Mouse (Mus musculus) limb, embryonic 11.5 days (tissue): Measurements from ENCODE around the gene Rab10. TPM values are rescaled to one million over a fixed set of nuclear protein-coding genes. Genes with fewer than 3 reads are reported as not detected.

Experiments
- ATAC-seq: fragments of 200-750 bp; cut with Nextera tagmentation; 2 replicates; pipeline ENCODE4 v1.8.0; 2017; ENCODE audit warnings: low read depth; ENCODE audit not compliant: insufficient number of reproducible peaks, low FRiP score, low TSS enrichment
- DNase-seq: peaks from one replicate; pipeline ENCODE4 v3.0.0-alpha.2; 2015; ENCODE audit warnings: low spot score
- H3K27ac ChIP-seq: fragments of 300-500 bp; sonication (generic); replicated peaks from 2 replicates; pipeline ENCODE4 v1.5.1; 2014; ENCODE audit warnings: low read depth, mild to moderate bottlenecking, low read length
- H3K27me3 ChIP-seq: fragments of 300-500 bp; sonication (generic); 2 replicates; pipeline ENCODE4 v1.6.1; 2014; ENCODE audit warnings: mild to moderate bottlenecking, low read length, mixed read lengths; ENCODE audit not compliant: control insufficient read depth, insufficient read depth
- H3K36me3 ChIP-seq: fragments of 300-500 bp; sonication (generic); 2 replicates; pipeline ENCODE4 v1.6.1; 2014; ENCODE audit warnings: mild to moderate bottlenecking, low read length, moderate library complexity, mixed read lengths; ENCODE audit not compliant: control insufficient read depth, insufficient read depth
- H3K4me1 ChIP-seq: fragments of 300-500 bp; sonication (generic); 2 replicates; pipeline ENCODE4 v1.6.1; 2014; ENCODE audit warnings: low read length, mixed read lengths; ENCODE audit not compliant: control insufficient read depth, insufficient read depth
- H3K4me2 ChIP-seq: fragments of 300-500 bp; sonication (generic); 2 replicates; pipeline ENCODE4 v1.6.1; 2014; ENCODE audit warnings: low read depth, mild to moderate bottlenecking, moderate library complexity; ENCODE audit not compliant: severe bottlenecking
- H3K4me3 ChIP-seq: fragments of 300-500 bp; sonication (generic); 2 replicates; pipeline ENCODE4 v1.5.1; 2014; ENCODE audit warnings: low read depth, low read length
- H3K9ac ChIP-seq: fragments of 300-500 bp; sonication (generic); 2 replicates; pipeline ENCODE4 v1.6.1; 2014; ENCODE audit warnings: mild to moderate bottlenecking, low read length
- H3K9me3 ChIP-seq: fragments of 300-500 bp; sonication (generic); 2 replicates; pipeline ENCODE4 v1.6.1; 2016; ENCODE audit warnings: low read length; ENCODE audit not compliant: control insufficient read depth
- WGBS: fragments of 180-500 bp; shearing (Covaris S2); extraction: QIAGEN DNeasy Blood & Tissue Kit; methylation state at CpG from one replicate; pipeline ENCODE4 v1.1.7; 2014; 5-methylcytosine and 5-hydroxymethylcytosine counted together
- polyA plus RNA-seq: library from polyadenylated mRNA; unstranded; fragments of >200 nt; fragmentation: Nextera tagmentation; extraction: Ambion mirVana; gene quantifications from 2 replicates; pipeline ENCODE4 v1.2.1, GENCODE M21; 2014

Rab10 gene
- 83.3 and 87.3 TPM in 2 replicates for polyA plus RNA-seq

GRCm38 (mm10) chr12:3309391-3310320, at the start of gene Rab10:
Rab10 (minus strand) TSS chr12:3309969.
- WGBS = 0% methylated on average over 92 of the region's 111 CpGs
- H3K27ac ChIP-seq = peak within 1 kb of the TSS; percentile 89

GRCm38 (mm10) chr12:3359302-3359701, 49.5 kb upstream of the Rab10 start:
- WGBS = 36% methylated on average over 3 of the region's 3 CpGs
- no peaks in the 10 kb centered on the region for H3K4me1 ChIP-seq
- H3K9me3 ChIP-seq = no peaks in the 10 kb centered on the region
- H3K27me3 ChIP-seq = no peaks in the 10 kb centered on the region
- no peak overlapping the region for H3K4me3 ChIP-seq
- ATAC-seq = no peak
- H3K27ac ChIP-seq = no peak overlapping the region
- DNase-seq = peak; percentile 81
- H3K9ac ChIP-seq = no peak overlapping the region
- no peaks in the 10 kb centered on the region for H3K36me3 ChIP-seq
- no peak overlapping the region for H3K4me2 ChIP-seq

More at GRCm38 (mm10) chr12:3309391-3310320, at the start of gene Rab10:
- Histone ChIP-seq H3K36me3 (no peaks in the 10 kb centered on the region; the same call in 1 of the 2 replicates), H3K9me3 (no peaks in the 10 kb centered on the region; the same call in 1 of the 2 replicates), H3K4me3 (peak within 1 kb of the TSS; percentile 95), H3K4me2 (peak within 1 kb of the TSS; percentile 74), H3K9ac (peak within 1 kb of the TSS; percentile 81), H3K27me3 (no peaks in the 10 kb centered on the region), H3K4me1 (peaks cover 4% of the 10 kb centered on the region; the same call in 1 of the 2 replicates)
- peak; percentile 98 for ATAC-seq
- peak; percentile 98 for DNase-seq

GRCm38 (mm10) chr12:3356824-3357223, 47.1 kb upstream of the Rab10 start:
- Histone ChIP-seq H3K27me3 (no peaks in the 10 kb centered on the region), H3K9ac (no peak overlapping the region), H3K4me2 (no peak overlapping the region), H3K27ac (no peak overlapping the region), H3K9me3 (no peaks in the 10 kb centered on the region), H3K36me3 (no peaks in the 10 kb centered on the region), H3K4me1 (no peaks in the 10 kb centered on the region), H3K4me3 (no peak overlapping the region)
- DNase-seq = no peak
- no peak for ATAC-seq
- 60% methylated on average over 16 of the region's 16 CpGs for WGBS

- H3K4me3 ChIP-seq = no peak overlapping the region
- WGBS = 89% methylated on average over 8 of the region's 8 CpGs
These were observed 45.3 kb upstream of the Rab10 start for GRCm38 (mm10) chr12:3355068-3355467.

GRCm38 (mm10) chr12:3352216-3352615, 42.4 kb upstream of the Rab10 start:
- no peak overlapping the region for H3K4me2 ChIP-seq
- no peak for DNase-seq
- H3K9me3 ChIP-seq = no peaks in the 10 kb centered on the region
- no peak for ATAC-seq
- no peaks in the 10 kb centered on the region for H3K36me3 ChIP-seq
- 77% methylated on average over 6 of the region's 6 CpGs for WGBS
- H3K4me1 ChIP-seq = no peaks in the 10 kb centered on the region
- H3K27ac ChIP-seq = no peak overlapping the region
- H3K4me3 ChIP-seq = no peak overlapping the region
- no peaks in the 10 kb centered on the region for H3K27me3 ChIP-seq
- no peak overlapping the region for H3K9ac ChIP-seq

More at GRCm38 (mm10) chr12:3355068-3355467, 45.3 kb upstream of the Rab10 start:
- Histone ChIP-seq H3K4me2 (no peak overlapping the region), H3K4me1 (no peaks in the 10 kb centered on the region), H3K27me3 (no peaks in the 10 kb centered on the region), H3K9ac (no peak overlapping the region), H3K36me3 (no peaks in the 10 kb centered on the region), H3K9me3 (no peaks in the 10 kb centered on the region), H3K27ac (no peak overlapping the region)
- DNase-seq (no peak), ATAC-seq (no peak)

- no peaks in the 10 kb centered on the region for H3K36me3 ChIP-seq
- H3K9ac ChIP-seq = no peak overlapping the region
- H3K27ac ChIP-seq = no peak overlapping the region
- no peak for DNase-seq
- ATAC-seq = no peak
- 79% methylated on average over 5 of the region's 5 CpGs for WGBS
- H3K4me3 ChIP-seq = no peak overlapping the region
- no peak overlapping the region for H3K4me2 ChIP-seq
- no peaks in the 10 kb centered on the region for H3K27me3 ChIP-seq
- H3K9me3 ChIP-seq = no peaks in the 10 kb centered on the region
- H3K4me1 ChIP-seq = no peaks in the 10 kb centered on the region
These were observed 40.4 kb upstream of the Rab10 start for GRCm38 (mm10) chr12:3350136-3350535.

- Histone ChIP-seq H3K9ac (no peak overlapping the region), H3K27ac (no peak overlapping the region), H3K36me3 (no peaks in the 10 kb centered on the region), H3K4me1 (no peaks in the 10 kb centered on the region), H3K27me3 (no peaks in the 10 kb centered on the region), H3K4me2 (no peak overlapping the region), H3K4me3 (no peak overlapping the region), H3K9me3 (no peaks in the 10 kb centered on the region)
- 89% methylated on average over 2 of the region's 3 CpGs for WGBS
- ATAC-seq (no peak), DNase-seq (no peak)
These were observed 39.6 kb upstream of the Rab10 start for GRCm38 (mm10) chr12:3349387-3349786.

- Histone ChIP-seq H3K4me3 (no peak overlapping the region), H3K9ac (no peak overlapping the region), H3K27me3 (no peaks in the 10 kb centered on the region), H3K9me3 (no peaks in the 10 kb centered on the region), H3K4me2 (no peak overlapping the region), H3K36me3 (no peaks in the 10 kb centered on the region), H3K27ac (no peak overlapping the region), H3K4me1 (no peaks in the 10 kb centered on the region)
- ATAC-seq (no peak), DNase-seq (no peak)
These were observed 37.9 kb upstream of the Rab10 start for GRCm38 (mm10) chr12:3347682-3348081.
